Mouse (Mus musculus): Measurements from ENCODE around the gene Calhm4. TPM values are rescaled to one million over a fixed set of nuclear protein-coding genes. Genes with fewer than 3 reads are reported as not detected.

Calhm4 gene
- total RNA-seq (2018; cell fraction: chromatin; rRNA removed): not detected
- total RNA-seq (2018; cell fraction: cytosol; rRNA removed): not detected
- not detected for total RNA-seq (2018; cell fraction: nucleus; rRNA removed)
- polyA plus RNA-seq (2018): not detected in 3 replicates

GRCm38 (mm10) chr10:34044210-34044609, at the start of gene Calhm4:
Calhm4 (minus strand) TSS chr10:34044310.
- 89% methylated on average over 5 of the region's 5 CpGs for WGBS (ENCODE audit: missing documents)
- Histone ChIP-seq H3K27ac (no peak within 1 kb of the TSS), H3K36me3 (ENCODE audit: inconsistent target) (no peaks in the 10 kb centered on the region), H3K4me3 (ENCODE audit: inconsistent target) (no peak within 1 kb of the TSS), H3K79me2 (ENCODE audit: inconsistent target) (no peaks in the 10 kb centered on the region)

- 86% methylated on average over 5 of the region's 5 CpGs for WGBS (ENCODE audit: missing documents)
- no peak overlapping the region for H3K27ac ChIP-seq
Observed at GRCm38 (mm10) chr10:34091888-34092287, 47.8 kb upstream of the Calhm4 start.

GRCm38 (mm10) chr10:34090481-34090880, 46.4 kb upstream of the Calhm4 start:
- Histone ChIP-seq H3K79me2 (ENCODE audit: inconsistent target) (no peaks in the 10 kb centered on the region), H3K36me3 (ENCODE audit: inconsistent target) (no peaks in the 10 kb centered on the region), H3K27ac (no peak overlapping the region), H3K4me3 (ENCODE audit: inconsistent target) (no peak overlapping the region)
- WGBS (ENCODE audit: missing documents): 94% methylated on average over 1 of the region's 1 CpGs

More at GRCm38 (mm10) chr10:34091888-34092287, 47.8 kb upstream of the Calhm4 start:
- no peak overlapping the region for H3K4me3 ChIP-seq (ENCODE audit: inconsistent target)
- no peaks in the 10 kb centered on the region for H3K36me3 ChIP-seq (ENCODE audit: inconsistent target)
- H3K79me2 ChIP-seq (ENCODE audit: inconsistent target): no peaks in the 10 kb centered on the region

GRCm38 (mm10) chr10:34089517-34089916, 45.4 kb upstream of the Calhm4 start:
- Histone ChIP-seq H3K27ac (no peak overlapping the region), H3K4me3 (ENCODE audit: inconsistent target) (no peak overlapping the region), H3K36me3 (ENCODE audit: inconsistent target) (no peaks in the 10 kb centered on the region), H3K79me2 (ENCODE audit: inconsistent target) (no peaks in the 10 kb centered on the region)
- WGBS (ENCODE audit: missing documents): 17% methylated on average over 3 of the region's 3 CpGs

GRCm38 (mm10) chr10:34088515-34088914, 44.4 kb upstream of the Calhm4 start:
- Histone ChIP-seq H3K4me3 (ENCODE audit: inconsistent target) (no peak overlapping the region), H3K79me2 (ENCODE audit: inconsistent target) (no peaks in the 10 kb centered on the region), H3K27ac (no peak overlapping the region), H3K36me3 (ENCODE audit: inconsistent target) (no peaks in the 10 kb centered on the region)
- 97% methylated on average over 2 of the region's 2 CpGs for WGBS (ENCODE audit: missing documents)

GRCm38 (mm10) chr10:34086514-34086913, 42.4 kb upstream of the Calhm4 start:
- H3K79me2 ChIP-seq (ENCODE audit: inconsistent target): no peaks in the 10 kb centered on the region
- no peak overlapping the region for H3K4me3 ChIP-seq (ENCODE audit: inconsistent target)
- WGBS (ENCODE audit: missing documents): 100% methylated on average over 1 of the region's 1 CpGs
- H3K36me3 ChIP-seq (ENCODE audit: inconsistent target): no peaks in the 10 kb centered on the region
- no peak overlapping the region for H3K27ac ChIP-seq

- WGBS (ENCODE audit: missing documents): 93% methylated on average over 4 of the region's 5 CpGs
- no peaks in the 10 kb centered on the region for H3K79me2 ChIP-seq (ENCODE audit: inconsistent target)
- H3K4me3 ChIP-seq (ENCODE audit: inconsistent target): no peak overlapping the region
- no peak overlapping the region for H3K27ac ChIP-seq
- no peaks in the 10 kb centered on the region for H3K36me3 ChIP-seq (ENCODE audit: inconsistent target)
Observed at GRCm38 (mm10) chr10:34074522-34075200, 30.6 kb upstream of the Calhm4 start.

GRCm38 (mm10) chr10:34071650-34072049, 27.5 kb upstream of the Calhm4 start:
- H3K36me3 ChIP-seq (ENCODE audit: inconsistent target): no peaks in the 10 kb centered on the region
- H3K4me3 ChIP-seq (ENCODE audit: inconsistent target): no peak overlapping the region
- WGBS (ENCODE audit: missing documents): 69% methylated on average over 2 of the region's 2 CpGs
- H3K79me2 ChIP-seq (ENCODE audit: inconsistent target): no peaks in the 10 kb centered on the region
- no peak overlapping the region for H3K27ac ChIP-seq

GRCm38 (mm10) chr10:34070999-34071492, 26.9 kb upstream of the Calhm4 start:
- no peak overlapping the region for H3K27ac ChIP-seq
- WGBS (ENCODE audit: missing documents): 84% methylated on average over 5 of the region's 5 CpGs
- H3K36me3 ChIP-seq (ENCODE audit: inconsistent target): no peaks in the 10 kb centered on the region
- H3K79me2 ChIP-seq (ENCODE audit: inconsistent target): no peaks in the 10 kb centered on the region
- H3K4me3 ChIP-seq (ENCODE audit: inconsistent target): no peak overlapping the region

GRCm38 (mm10) chr10:34069606-34070005, 25.5 kb upstream of the Calhm4 start:
- Histone ChIP-seq H3K27ac (no peak overlapping the region), H3K4me3 (ENCODE audit: inconsistent target) (no peak overlapping the region), H3K79me2 (ENCODE audit: inconsistent target) (no peaks in the 10 kb centered on the region), H3K36me3 (ENCODE audit: inconsistent target) (no peaks in the 10 kb centered on the region)
- WGBS (ENCODE audit: missing documents): 93% methylated on average over 1 of the region's 1 CpGs

GRCm38 (mm10) chr10:34066591-34066990, 22.5 kb upstream of the Calhm4 start:
- WGBS (ENCODE audit: missing documents): 90% methylated on average over 3 of the region's 3 CpGs
- H3K36me3 ChIP-seq (ENCODE audit: inconsistent target): no peaks in the 10 kb centered on the region
- no peaks in the 10 kb centered on the region for H3K79me2 ChIP-seq (ENCODE audit: inconsistent target)
- no peak overlapping the region for H3K27ac ChIP-seq
- no peak overlapping the region for H3K4me3 ChIP-seq (ENCODE audit: inconsistent target)

- 67% methylated on average over 2 of the region's 2 CpGs for WGBS (ENCODE audit: missing documents)
- H3K4me3 ChIP-seq (ENCODE audit: inconsistent target): no peak overlapping the region
- no peaks in the 10 kb centered on the region for H3K79me2 ChIP-seq (ENCODE audit: inconsistent target)
- no peaks in the 10 kb centered on the region for H3K36me3 ChIP-seq (ENCODE audit: inconsistent target)
- no peak overlapping the region for H3K27ac ChIP-seq
Observed at GRCm38 (mm10) chr10:34053987-34054386, 9.9 kb upstream of the Calhm4 start.

- Histone ChIP-seq H3K4me3 (ENCODE audit: inconsistent target) (no peak within 1 kb of the TSS), H3K79me2 (ENCODE audit: inconsistent target) (no peaks in the 10 kb centered on the region), H3K36me3 (ENCODE audit: inconsistent target) (no peaks in the 10 kb centered on the region), H3K27ac (no peak within 1 kb of the TSS)
- 86% methylated on average over 2 of the region's 3 CpGs for WGBS (ENCODE audit: missing documents)
Observed at GRCm38 (mm10) chr10:34037401-34037800, 6.7 kb downstream of the Calhm4 start, which contains the start of gene Trappc3l. Trappc3l (plus strand) TSS chr10:34037597.

GRCm38 (mm10) chr10:34036587-34036986, 7.5 kb downstream of the Calhm4 start:
- H3K36me3 ChIP-seq (ENCODE audit: inconsistent target): no peaks in the 10 kb centered on the region
- WGBS (ENCODE audit: missing documents): 16% methylated on average over 5 of the region's 5 CpGs
- no peaks in the 10 kb centered on the region for H3K79me2 ChIP-seq (ENCODE audit: inconsistent target)
- H3K4me3 ChIP-seq (ENCODE audit: inconsistent target): no peak overlapping the region
- H3K27ac ChIP-seq: no peak overlapping the region

- 21% methylated on average over 22 of the region's 22 CpGs for WGBS (ENCODE audit: missing documents)
Observed at GRCm38 (mm10) chr10:34033630-34034305, 10.3 kb downstream of the Calhm4 start.

More at GRCm38 (mm10) chr10:34033630-34034305, 10.3 kb downstream of the Calhm4 start:
- no peak overlapping the region for H3K27ac ChIP-seq
- no peaks in the 10 kb centered on the region for H3K36me3 ChIP-seq (ENCODE audit: inconsistent target)
- H3K79me2 ChIP-seq (ENCODE audit: inconsistent target): no peaks in the 10 kb centered on the region
- no peak overlapping the region for H3K4me3 ChIP-seq (ENCODE audit: inconsistent target)
